Comparison of ENCODE assay signal across 10 mouse cellular contexts in genomic region chr2:66644384-66644783, GRCm38 (mm10). TPM values are rescaled to one million over a fixed set of nuclear protein-coding genes. Genes with fewer than 3 reads are reported as not detected.
A peak's percentile ranks its signal among the peaks of the same experiment; 100 is the strongest.
DNase-seq lines count a peak whose midpoint lies in the region; ATAC-seq and TF ChIP-seq lines count a peak whose summit lies in the region.
"Had no signal": no experiment of that assay in that cellular context is flagged by ENCODE, and none has a peak within 500 bp of the region (broad histone marks: within the 10 kb centered on the region; RNA-seq: fewer than 3 reads in every experiment).

No protein-coding gene starts in this region.

- WGBS in cerebellum, adult 2 months, result 18% methylated on average over 5 of the region's 5 CpGs
- 15% methylated on average over 5 of the region's 5 CpGs for WGBS in liver, postnatal 0 days (ENCODE audit: insufficient replicate concordance)
- 26% methylated on average over 5 of the region's 5 CpGs for WGBS in liver, embryonic 12.5 days (ENCODE audit: insufficient replicate concordance)
- WGBS in embryonic facial prominence, embryonic 14.5 days, result 25% methylated on average over 5 of the region's 5 CpGs
- 30% methylated on average over 5 of the region's 5 CpGs for WGBS in midbrain, embryonic 15.5 days

- H3K9ac ChIP-seq in liver, postnatal 0 days (replicated peaks), result no peak overlapping the region
- H3K9ac ChIP-seq in liver, embryonic 12.5 days, result no peak overlapping the region
- no peak overlapping the region for H3K9ac ChIP-seq in embryonic facial prominence, embryonic 14.5 days (ENCODE audit: low read depth, low read length)
- H3K9ac ChIP-seq in midbrain, embryonic 15.5 days, result no peak overlapping the region
- H3K9ac ChIP-seq: liver, embryonic 14.5 days had no signal

- H3K9me3 ChIP-seq in liver, postnatal 0 days (ENCODE audit: low read length), result no peaks in the 10 kb centered on the region
- H3K9me3 ChIP-seq in liver, embryonic 12.5 days (replicated peaks), result no peaks in the 10 kb centered on the region
- no peaks in the 10 kb centered on the region for H3K9me3 ChIP-seq in embryonic facial prominence, embryonic 14.5 days (ENCODE audit: control insufficient read depth, low read length)
- H3K9me3 ChIP-seq in midbrain, embryonic 15.5 days, result no peaks in the 10 kb centered on the region

- H3K4me3 ChIP-seq in cerebellum, adult 2 months (replicated peaks; ENCODE audit: insufficient read depth, low read depth, low read length), result no peak overlapping the region
- H3K4me3 ChIP-seq in liver, postnatal 0 days (ENCODE audit: low read depth, low read length), result no peak overlapping the region
- H3K4me3 ChIP-seq in liver, embryonic 12.5 days, result no peak overlapping the region
- no peak overlapping the region for H3K4me3 ChIP-seq in embryonic facial prominence, embryonic 14.5 days (ENCODE audit: low read depth, low read length)
- no peak overlapping the region for H3K4me3 ChIP-seq in midbrain, embryonic 15.5 days
- H3K4me3 ChIP-seq: erythroblast, embryonic 14.5 days had no signal

- H3K4me2 ChIP-seq in liver, postnatal 0 days (ENCODE audit: low read depth, low read length), result no peak overlapping the region
- H3K4me2 ChIP-seq in liver, embryonic 12.5 days, result no peak overlapping the region
- H3K4me2 ChIP-seq in embryonic facial prominence, embryonic 14.5 days (ENCODE audit: low read depth, low read length), result no peak overlapping the region
- H3K4me2 ChIP-seq in midbrain, embryonic 15.5 days, result no peak overlapping the region

- H3K4me1 ChIP-seq in cerebellum, adult 2 months (ENCODE audit: control insufficient read depth, insufficient read depth, low read length), result no peaks in the 10 kb centered on the region
- H3K4me1 ChIP-seq in liver, postnatal 0 days (ENCODE audit: insufficient read depth), result no peaks in the 10 kb centered on the region
- H3K4me1 ChIP-seq in liver, embryonic 12.5 days, result no peaks in the 10 kb centered on the region
- H3K4me1 ChIP-seq in embryonic facial prominence, embryonic 14.5 days (ENCODE audit: control insufficient read depth, insufficient read depth, low read length), result no peaks in the 10 kb centered on the region
- no peaks in the 10 kb centered on the region for H3K4me1 ChIP-seq in midbrain, embryonic 15.5 days

- no peaks in the 10 kb centered on the region for H3K36me3 ChIP-seq in liver, postnatal 0 days (replicated peaks; ENCODE audit: insufficient read depth, low read length)
- H3K36me3 ChIP-seq in liver, embryonic 12.5 days, result no peaks in the 10 kb centered on the region
- H3K36me3 ChIP-seq in embryonic facial prominence, embryonic 14.5 days (ENCODE audit: control insufficient read depth, insufficient read depth, low read length), result no peaks in the 10 kb centered on the region
- H3K36me3 ChIP-seq in midbrain, embryonic 15.5 days (replicated peaks), result no peaks in the 10 kb centered on the region

- ATAC-seq in liver, postnatal 0 days, result no peak
- ATAC-seq in liver, embryonic 12.5 days, result no peak
- no peak for ATAC-seq in embryonic facial prominence, embryonic 14.5 days (ENCODE audit: low read depth)
- ATAC-seq in midbrain, embryonic 15.5 days (replicated peaks), result peak; percentile 67; the same call in 1 of the 2 replicates

- no peak for TF ChIP-seq POLR2A in cerebellum, adult 2 months (IDR thresholded peaks at IDR 0.05; ENCODE audit: borderline replicate concordance, insufficient read depth, low read length)

- no peak overlapping the region for H3K27ac ChIP-seq in cerebellum, adult 2 months (ENCODE audit: insufficient read depth, low read length)
- no peak overlapping the region for H3K27ac ChIP-seq in liver, postnatal 0 days (ENCODE audit: low read depth)
- H3K27ac ChIP-seq in liver, embryonic 12.5 days, result no peak overlapping the region
- no peak overlapping the region for H3K27ac ChIP-seq in embryonic facial prominence, embryonic 14.5 days (replicated peaks; ENCODE audit: low read depth, low read length)
- H3K27ac ChIP-seq in midbrain, embryonic 15.5 days, result no peak overlapping the region
- H3K27ac ChIP-seq: liver, embryonic 14.5 days had no signal

- TF ChIP-seq EP300 in liver, postnatal 0 days (IDR thresholded peaks at IDR 0.05; ENCODE audit: low read depth), result no peak

- H3K27me3 ChIP-seq in cerebellum, adult 2 months (ENCODE audit: control insufficient read depth, insufficient read depth, low read length), result no peaks in the 10 kb centered on the region
- H3K27me3 ChIP-seq in liver, postnatal 0 days (ENCODE audit: insufficient read depth, low read length), result no peaks in the 10 kb centered on the region
- H3K27me3 ChIP-seq in liver, embryonic 12.5 days (replicated peaks), result no peaks in the 10 kb centered on the region
- H3K27me3 ChIP-seq in embryonic facial prominence, embryonic 14.5 days (replicated peaks; ENCODE audit: control insufficient read depth, insufficient read depth, low read length), result no peaks in the 10 kb centered on the region
- H3K27me3 ChIP-seq in midbrain, embryonic 15.5 days (replicated peaks), result no peaks in the 10 kb centered on the region

- peak; percentile 42; the same call in 1 of the 2 replicates for TF ChIP-seq CTCF in cerebellum, adult 2 months (IDR thresholded peaks at IDR 0.05; ENCODE audit: borderline replicate concordance, insufficient read depth, low read depth, low read length)
- peak; percentile 41; the same call in 1 of the 2 replicates for TF ChIP-seq CTCF in liver, postnatal 0 days (IDR thresholded peaks at IDR 0.05; ENCODE audit: low read depth)

- DNase-seq in cerebellum, adult 2 months, result peak in 1 of 2 experiments; percentile 37
- no peak for DNase-seq in cerebellum, adult 11-12 months
- DNase-seq in liver, postnatal 0 days, result no peak
- DNase-seq in embryonic facial prominence, embryonic 14.5 days (ENCODE audit: low spot score), result peak; percentile 59
- DNase-seq in gastrocnemius, adult 18-20 months (ENCODE audit: low spot score), result no peak
- no peak for DNase-seq in spleen, adult 12 weeks (ENCODE audit: low spot score)

RNA-seq across cellular contexts. Expression of gene Scn9a, which starts 9.6 kb away (rescaled TPM):
- 0.62 and 0.72 TPM in 2 replicates for polyA plus RNA-seq in cerebellum, adult 2 months (2012; rRNA removed)
- polyA plus RNA-seq in liver, postnatal 0 days (2015; fragmentation: Nextera tagmentation; extraction: Ambion mirVana), result not detected in 2 replicates
- not detected in 2 replicates for polyA plus RNA-seq in liver, embryonic 12.5 days (2016; fragmentation: Nextera tagmentation; extraction: Ambion mirVana)
- polyA plus RNA-seq in embryonic facial prominence, embryonic 14.5 days (2014; fragmentation: Nextera tagmentation; extraction: Ambion mirVana), result 3.9 and 4.7 TPM in 2 replicates
- polyA plus RNA-seq in midbrain, embryonic 15.5 days (2015; fragmentation: Nextera tagmentation; extraction: Ambion mirVana), result 12.4 and 13.7 TPM in 2 replicates
- total RNA-seq in gastrocnemius, adult 18-20 months (2021), result not detected
- polyA plus RNA-seq: erythroblast, embryonic 14.5 days had no signal
